Mouse (Mus musculus) liver, embryonic 14.5 days (tissue): Measurements from ENCODE around the gene P2rx2.

ENCODE experiments used
- CTCF ChIP-seq: IDR thresholded peaks from 2 replicates; pipeline ENCODE4 v1.5.1; 2016; ENCODE audit warnings: antibody characterized with exemption, low read depth, control low read depth
- EP300 ChIP-seq: IDR thresholded peaks from 2 replicates; pipeline ENCODE4 v1.6.1; 2016; ENCODE audit warnings: antibody characterized with exemption, low read depth

DNA sequence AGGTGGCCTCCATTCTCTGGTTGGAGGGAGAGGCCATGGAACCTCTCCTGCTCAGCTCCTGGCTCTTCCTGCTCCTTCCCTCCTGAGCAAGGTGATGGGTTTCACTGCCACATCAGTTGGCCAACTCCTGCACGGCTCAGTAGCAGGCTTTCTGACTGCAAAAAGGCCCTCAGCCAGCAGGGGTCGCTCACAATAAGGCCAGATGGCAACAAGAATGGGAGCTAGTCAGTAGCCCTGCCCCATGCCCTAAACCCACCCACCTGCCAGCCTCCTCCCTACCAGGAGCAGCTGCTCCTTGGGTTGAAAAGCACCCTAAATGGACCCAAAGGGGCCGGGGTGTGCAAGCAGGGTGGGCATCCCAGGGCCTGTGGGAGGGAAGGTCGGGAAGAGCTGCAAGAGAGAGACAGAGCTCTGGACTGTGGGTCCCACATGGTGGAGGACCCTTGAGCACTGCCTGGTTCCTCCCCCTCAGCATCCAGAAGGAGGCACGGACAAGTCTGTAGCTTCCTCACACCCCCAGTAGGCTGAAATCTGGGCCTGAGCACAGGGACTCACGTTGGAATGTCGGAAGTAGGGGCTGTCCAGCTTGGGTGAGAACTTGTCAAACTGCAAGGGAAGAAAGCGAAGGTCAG is 33.9 kb upstream of the P2rx2 start:
- TF ChIP-seq CTCF (peak; percentile 91), EP300 (no peak)
